Mouse (Mus musculus) liver, adult 2 months (tissue): ENCODE results near the gene Brd2. TPM values are rescaled to one million over a fixed set of nuclear protein-coding genes. Genes with fewer than 3 reads are reported as not detected.

Experiments used
- DNase-seq: peaks from one replicate; pipeline ENCODE4 v3.0.0-alpha.2; 2011; ENCODE audit warnings: low read depth, low spot score; ENCODE audit errors: extremely low read depth
- H3K27ac ChIP-seq: fragments of 200-500 bp; replicated peaks from 2 replicates; pipeline ENCODE4 v1.5.1; 2012; ENCODE audit warnings: low read depth, mild to moderate bottlenecking, control low read depth, inconsistent platforms, low read length; ENCODE audit not compliant: insufficient read depth
- H3K27me3 ChIP-seq: fragments of 200-500 bp; 2 replicates; pipeline ENCODE4 v1.6.1; 2012; ENCODE audit warnings: mild to moderate bottlenecking, moderate library complexity, low read length, inconsistent platforms; ENCODE audit not compliant: control insufficient read depth, insufficient read depth
- H3K36me3 ChIP-seq: fragments of 200-500 bp; 2 replicates; pipeline ENCODE4 v1.6.1; 2012; ENCODE audit warnings: low read length, inconsistent platforms; ENCODE audit not compliant: control insufficient read depth, insufficient read depth
- H3K4me1 ChIP-seq: fragments of 200-500 bp; 2 replicates; pipeline ENCODE4 v1.6.1; 2011; ENCODE audit warnings: low read length; ENCODE audit not compliant: control insufficient read depth, insufficient read depth
- H3K4me3 ChIP-seq: fragments of 200-500 bp; 2 replicates; pipeline ENCODE4 v1.5.1; 2011; ENCODE audit warnings: low read depth, mild to moderate bottlenecking, control low read depth, low read length, moderate library complexity; ENCODE audit not compliant: insufficient read depth
- H3K79me2 ChIP-seq: fragments of 200-500 bp; 2 replicates; pipeline ENCODE4 v1.6.1; 2012; ENCODE audit warnings: inconsistent platforms, mild to moderate bottlenecking, low read length, moderate library complexity; ENCODE audit not compliant: control insufficient read depth, insufficient read depth
- H3K9ac ChIP-seq: fragments of 200-500 bp; 2 replicates; pipeline ENCODE4 v1.6.1; 2012; ENCODE audit warnings: low read depth, mild to moderate bottlenecking, control low read depth, inconsistent platforms, low read length
- CTCF ChIP-seq: fragments of 200-500 bp; IDR thresholded peaks from 2 replicates; pipeline ENCODE4 v1.5.1; 2011; ENCODE audit warnings: low read depth, low read length, control low read depth
- POLR2A ChIP-seq: fragments of 200-500 bp; IDR thresholded peaks from 2 replicates; pipeline ENCODE4 v1.6.1; 2011; ENCODE audit warnings: low read length, control low read depth; ENCODE audit not compliant: insufficient read depth; ENCODE audit errors: extremely low read depth
- WGBS: fragments of 180-500 bp; shearing (Covaris S2); methylation state at CpG from one replicate; pipeline ENCODE4 v1.1.7; 2018; 5-methylcytosine and 5-hydroxymethylcytosine counted together
- polyA plus RNA-seq: library from polyadenylated mRNA; depleted of rRNA; stranded (reverse); fragments of >200 nt; gene quantifications from 2 replicates; pipeline ENCODE4 v1.2.3, GENCODE M21; 2012
- total RNA-seq: library from RNA; depleted of rRNA; stranded (reverse); fragments of >200 nt; gene quantifications from 2 replicates; pipeline ENCODE4 v1.2.3, GENCODE M21; 2014

Gene Brd2
- total and polyA plus RNA-seq, 2 experiments = 39.0 to 76.9 TPM

DNA sequence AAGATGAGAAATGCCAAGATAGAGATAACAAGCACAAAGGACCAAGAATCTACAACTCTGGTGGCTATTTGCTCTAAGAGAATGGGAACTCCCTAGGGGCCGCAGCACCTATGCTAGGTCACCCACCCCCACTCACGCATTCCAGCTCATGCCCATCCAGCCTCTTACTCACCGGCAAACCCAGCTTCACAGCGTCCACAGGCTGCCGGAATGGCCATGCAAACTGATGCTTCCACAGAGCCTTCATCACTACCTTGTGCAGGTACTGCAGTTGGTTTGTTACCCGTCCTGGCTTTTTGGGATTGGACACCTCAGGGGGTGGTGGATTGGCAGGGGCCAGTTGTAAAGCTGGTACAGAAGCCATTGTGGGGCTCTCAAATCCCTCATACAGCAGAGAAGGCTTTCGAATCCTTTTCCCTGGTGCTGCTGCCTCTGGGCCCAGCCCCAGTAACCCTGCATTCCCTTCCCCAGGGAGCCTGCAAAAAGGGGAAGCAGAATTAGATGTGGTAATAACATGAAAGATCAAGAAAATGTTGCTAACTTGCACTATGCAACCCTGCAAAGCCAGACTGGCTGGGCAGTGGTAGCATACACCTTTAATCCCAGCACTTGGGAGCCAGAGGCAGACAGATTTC lies 5.6 kb downstream of the Brd2 start:
- H3K36me3 ChIP-seq = peaks cover 63% of the 10 kb centered on the region
- TF ChIP-seq POLR2A = no peak
- no peak for TF ChIP-seq CTCF
- H3K79me2 ChIP-seq = peaks cover 21% of the 10 kb centered on the region
- no peaks in the 10 kb centered on the region for H3K27me3 ChIP-seq
- no peak for DNase-seq
- peaks cover 15% of the 10 kb centered on the region; the same call in 1 of the 2 replicates for H3K4me1 ChIP-seq
- H3K9ac ChIP-seq = peak overlapping the region; percentile 52
- H3K27ac ChIP-seq = no peak overlapping the region
- peak overlapping the region; percentile 95 for H3K4me3 ChIP-seq
- 5% methylated on average over 7 of the region's 7 CpGs for WGBS

GRCm38 (mm10) chr17:34114114-34114513 lies 8.3 kb downstream of the Brd2 start:
- Histone ChIP-seq H3K79me2 (peaks cover 20% of the 10 kb centered on the region), H3K27me3 (no peaks in the 10 kb centered on the region), H3K9ac (no peak overlapping the region), H3K36me3 (peaks cover 75% of the 10 kb centered on the region), H3K27ac (no peak overlapping the region), H3K4me3 (no peak overlapping the region), H3K4me1 (peaks cover 15% of the 10 kb centered on the region; the same call in 1 of the 2 replicates)
- TF ChIP-seq POLR2A = no peak
- DNase-seq = peak; percentile 20
- WGBS = 88% methylated on average over 7 of the region's 7 CpGs

DNA sequence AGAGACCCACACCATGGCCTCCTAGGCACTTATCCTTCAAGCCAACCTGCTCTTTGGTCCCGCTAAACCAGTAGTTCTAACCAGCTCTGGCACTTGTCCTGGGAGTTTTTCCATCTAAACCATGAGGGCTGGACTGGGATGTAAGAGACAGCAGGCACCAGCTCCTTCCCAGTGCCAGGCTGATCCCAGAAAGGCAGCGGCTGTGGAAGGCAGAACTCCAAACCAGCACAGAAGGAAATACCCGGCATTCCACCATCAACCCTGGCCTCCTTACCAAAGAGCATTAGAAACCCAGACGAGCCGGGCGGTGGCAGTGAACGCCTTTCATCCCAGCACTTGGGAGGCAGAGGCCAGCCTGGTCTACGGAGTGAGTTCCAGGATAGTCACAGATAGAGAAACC lies 12.1 kb downstream of the Brd2 start:
- Histone ChIP-seq H3K79me2 (no peaks in the 10 kb centered on the region), H3K4me1 (peaks cover 9% of the 10 kb centered on the region; the same call in 1 of the 2 replicates), H3K27ac (no peak overlapping the region), H3K9ac (no peak overlapping the region), H3K36me3 (peaks cover 47% of the 10 kb centered on the region), H3K27me3 (no peaks in the 10 kb centered on the region), H3K4me3 (no peak overlapping the region)
- peak; percentile 48 for DNase-seq
- TF ChIP-seq CTCF (no peak), POLR2A (no peak)
- WGBS = 72% methylated on average over 8 of the region's 8 CpGs

- Histone ChIP-seq H3K9ac (no peak overlapping the region), H3K4me1 (peaks cover 5% of the 10 kb centered on the region; the same call in 1 of the 2 replicates), H3K27me3 (no peaks in the 10 kb centered on the region), H3K36me3 (peaks cover 42% of the 10 kb centered on the region), H3K27ac (no peak overlapping the region), H3K79me2 (no peaks in the 10 kb centered on the region), H3K4me3 (no peak overlapping the region)
- TF ChIP-seq POLR2A = no peak
- peak; percentile 71 for DNase-seq
- 76% methylated on average over 3 of the region's 3 CpGs for WGBS
These were observed 12.6 kb downstream of the Brd2 start for GRCm38 (mm10) chr17:34109806-34110195.

- no peaks in the 10 kb centered on the region for H3K27me3 ChIP-seq
- H3K27ac ChIP-seq = no peak overlapping the region
- DNase-seq = peak; percentile 42
- H3K36me3 ChIP-seq = peaks cover 36% of the 10 kb centered on the region
- WGBS = 81% methylated on average over 14 of the region's 14 CpGs
- no peaks in the 10 kb centered on the region for H3K79me2 ChIP-seq
- H3K9ac ChIP-seq = no peak overlapping the region
- TF ChIP-seq CTCF = peak; percentile 27; the same call in 1 of the 2 replicates
- TF ChIP-seq POLR2A = no peak
- H3K4me1 ChIP-seq = peaks cover 3% of the 10 kb centered on the region; the same call in 1 of the 2 replicates
- H3K4me3 ChIP-seq = no peak overlapping the region
These were observed 13.2 kb downstream of the Brd2 start for GRCm38 (mm10) chr17:34109038-34109805.

DNA sequence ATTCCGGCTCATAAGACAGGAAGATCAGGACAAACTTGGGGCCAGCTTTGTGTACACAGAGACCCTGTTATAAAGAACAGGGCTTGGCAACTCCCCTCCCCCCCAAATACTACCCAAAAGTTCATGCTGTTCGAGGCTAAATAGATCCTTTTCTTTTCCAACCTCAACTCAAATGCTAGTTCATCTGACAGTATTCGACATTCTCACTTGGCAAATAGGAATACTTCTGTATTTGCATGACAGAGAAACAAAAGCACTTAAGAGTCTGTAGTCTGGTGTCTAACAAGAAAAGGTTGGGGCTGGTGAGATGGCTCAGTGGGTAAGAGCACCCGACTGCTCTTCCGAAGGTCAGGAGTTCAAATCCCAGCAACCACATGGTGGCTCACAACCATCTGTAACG lies 14.0 kb downstream of the Brd2 start:
- Histone ChIP-seq H3K79me2 (no peaks in the 10 kb centered on the region), H3K36me3 (peaks cover 29% of the 10 kb centered on the region), H3K27ac (no peak overlapping the region), H3K4me1 (0 out of 2 replicates have a peak, but pooled peaks cover 2% of the 10 kb centered on the region), H3K4me3 (no peak overlapping the region), H3K9ac (no peak overlapping the region), H3K27me3 (no peaks in the 10 kb centered on the region)
- DNase-seq = peak; percentile 14
- 69% methylated on average over 6 of the region's 6 CpGs for WGBS
- TF ChIP-seq POLR2A = no peak
